ENCODE assay signal across 22 mouse cellular contexts in the genomic region with DNA sequence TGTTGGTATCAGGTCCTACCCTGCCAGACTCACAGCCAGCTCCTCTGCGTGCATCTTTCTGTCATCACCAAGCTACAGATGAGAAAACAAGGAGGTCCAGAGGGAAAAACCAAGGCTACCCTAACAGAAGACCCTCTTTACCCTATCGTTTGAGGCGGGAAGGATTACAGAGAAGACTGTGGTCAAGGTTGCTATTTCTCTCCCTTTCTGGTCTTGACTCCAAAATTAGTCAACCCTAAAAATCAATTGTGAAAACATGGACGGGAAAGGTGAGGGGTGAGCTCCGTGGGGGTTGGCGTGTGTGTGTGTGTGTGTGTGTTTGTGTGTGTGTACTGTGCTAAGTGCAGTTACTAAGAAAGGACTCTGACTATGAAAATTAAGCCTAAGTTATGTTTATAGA. TPM values are rescaled to one million over a fixed set of nuclear protein-coding genes. Genes with fewer than 3 reads are reported as not detected.
"Had no signal": no experiment of that assay in that cellular context is flagged by ENCODE, and none has a peak within 500 bp of the region (broad histone marks: within the 10 kb centered on the region; RNA-seq: fewer than 3 reads in every experiment).

No protein-coding gene starts in this region.

- H3K36me3 ChIP-seq: kidney, embryonic 15.5 days; limb, embryonic 13.5 days; liver, embryonic 15.5 days had no signal

- H3K4me1 ChIP-seq: limb, embryonic 13.5 days; liver, embryonic 15.5 days had no signal

- H3K27ac ChIP-seq: kidney, embryonic 15.5 days; limb, embryonic 13.5 days; liver, embryonic 15.5 days had no signal

- H3K4me3 ChIP-seq: kidney, embryonic 15.5 days; limb, embryonic 13.5 days; liver, embryonic 15.5 days; myocyte had no signal

- H3K9me3 ChIP-seq: kidney, embryonic 15.5 days; limb, embryonic 13.5 days; liver, embryonic 15.5 days had no signal

- ATAC-seq: intestine, embryonic 16.5 days had no signal

- H3K9ac ChIP-seq: kidney, embryonic 15.5 days; limb, embryonic 13.5 days; liver, embryonic 15.5 days; lung, embryonic 14.5 days had no signal

- DNase-seq: kidney, adult 2 months; kidney, postnatal 14 days; left cerebral cortex, postnatal 4 days; lung, postnatal 10 days; lung, postnatal 4 days; right cerebral cortex, adult 18-20 months; right cerebral cortex, postnatal 25 days; thymus, postnatal 36 days had no signal

- H3K4me2 ChIP-seq: kidney, embryonic 15.5 days; limb, embryonic 13.5 days; liver, embryonic 15.5 days; lung, embryonic 14.5 days had no signal

RNA-seq across cellular contexts. Expression of gene Pax3, which starts 54.0 kb away (rescaled TPM):
- total RNA-seq: layer of hippocampus, adult 8-10 months; layer of hippocampus, postnatal 14 days; left cerebral cortex, adult 18-20 months; left cerebral cortex, postnatal 10 days; left cerebral cortex, postnatal 4 days; liver, adult 2 months; megakaryocyte, adult 5-6 weeks had no signal
- polyA plus RNA-seq: intestine, embryonic 16.5 days; kidney, embryonic 15.5 days; large intestine, adult 2 months; liver, adult 2 months; lung, embryonic 14.5 days; small intestine, adult 2 months had no signal
